Mouse (Mus musculus) gastrocnemius, postnatal 10 days (tissue): ENCODE results near the gene Klhl26. TPM values are rescaled to one million over a fixed set of nuclear protein-coding genes. Genes with fewer than 3 reads are reported as not detected.
A peak's percentile ranks its signal among the peaks of the same experiment; 100 is the strongest.

Source experiments
- DNase-seq: peaks from one replicate; pipeline ENCODE4 v3.0.0; 2021; ENCODE audit warnings: mixed read lengths
- total RNA-seq, 2 experiments: library from RNA; stranded (reverse); gene quantifications; 2 replicates each; pipeline ENCODE4 v1.2.3; 2021

The Klhl26 gene
- total RNA-seq, 2 experiments from 2014 or later = 6.3 to 7.4 TPM

DNA sequence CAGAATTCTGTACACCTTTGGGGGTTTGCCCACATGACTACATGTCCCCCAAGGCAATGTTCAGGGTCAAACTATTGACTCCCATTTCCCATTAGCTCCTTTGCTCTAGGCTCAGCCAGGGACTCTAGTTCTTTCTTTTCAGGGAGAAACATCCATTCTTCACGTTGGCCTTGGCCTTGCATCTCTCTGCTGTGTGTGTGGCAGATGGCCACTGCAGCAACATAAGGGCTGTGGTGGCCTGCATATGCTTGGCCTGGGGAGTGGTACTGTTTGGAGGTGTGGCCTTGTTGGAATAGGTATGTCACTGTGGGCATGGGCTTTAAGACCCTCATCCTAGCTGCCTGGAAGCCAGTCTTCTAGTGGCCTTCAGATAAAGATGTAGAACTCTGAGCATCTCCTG is 30.8 kb downstream of the Klhl26 start:
- DNase-seq = no peak

DNA sequence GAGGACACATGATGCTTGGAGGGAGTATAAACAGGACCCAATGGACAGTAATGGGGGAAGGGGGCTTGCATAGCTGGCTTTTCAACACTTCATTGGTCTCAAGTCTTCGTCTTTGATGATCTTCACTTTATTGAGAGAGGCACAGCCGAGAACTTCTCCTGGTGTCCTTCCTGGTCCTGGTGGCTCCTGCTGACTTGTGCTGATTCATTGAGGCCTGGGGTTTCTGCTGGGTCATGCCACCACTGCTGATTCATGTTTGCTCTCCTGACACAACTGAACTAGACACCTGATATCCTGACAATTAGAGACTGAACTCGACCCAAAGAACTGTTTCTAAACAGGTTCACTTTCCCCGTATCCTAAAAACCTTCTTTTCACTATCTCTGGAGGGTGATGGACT is 33.4 kb downstream of the Klhl26 start:
- DNase-seq = no peak

DNA sequence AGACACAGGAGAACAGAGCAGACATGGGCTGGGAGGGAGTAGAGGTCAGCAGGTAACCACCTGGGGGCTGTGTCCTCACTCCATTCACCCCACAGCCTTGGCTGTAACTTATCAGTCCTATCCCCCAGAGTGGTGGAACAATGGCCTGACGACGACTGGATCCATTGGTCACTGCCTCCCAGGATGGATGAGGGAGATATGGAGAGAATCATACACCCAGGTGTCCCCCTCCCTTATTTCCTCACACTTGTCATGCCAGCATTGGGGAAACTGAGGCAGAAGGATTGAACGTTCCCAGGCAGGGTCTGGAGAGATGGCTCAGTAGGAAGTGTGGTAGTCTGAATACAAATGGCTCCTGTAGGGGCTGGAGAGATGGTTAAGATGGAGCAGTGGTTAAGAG is 35.2 kb downstream of the Klhl26 start:
- no peak for DNase-seq

DNA sequence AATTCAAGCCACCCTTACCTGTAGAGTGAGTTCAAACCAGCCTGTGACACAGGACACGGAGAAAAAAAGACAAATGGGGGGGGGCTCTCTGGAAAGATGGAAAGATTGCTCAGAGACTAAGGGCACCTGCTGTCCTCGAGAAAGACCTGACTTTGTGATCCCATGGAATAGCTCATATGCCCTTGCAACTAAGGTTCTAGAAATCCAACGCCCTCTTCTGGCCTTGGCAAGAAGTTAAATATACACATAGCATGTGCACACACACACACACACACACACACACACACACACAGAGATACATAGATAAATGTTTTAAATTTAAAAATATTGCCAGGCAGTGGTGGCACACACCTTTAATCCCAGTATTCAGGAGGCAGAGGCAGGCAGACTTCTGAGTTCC is 36.5 kb downstream of the Klhl26 start:
- DNase-seq = no peak

DNA sequence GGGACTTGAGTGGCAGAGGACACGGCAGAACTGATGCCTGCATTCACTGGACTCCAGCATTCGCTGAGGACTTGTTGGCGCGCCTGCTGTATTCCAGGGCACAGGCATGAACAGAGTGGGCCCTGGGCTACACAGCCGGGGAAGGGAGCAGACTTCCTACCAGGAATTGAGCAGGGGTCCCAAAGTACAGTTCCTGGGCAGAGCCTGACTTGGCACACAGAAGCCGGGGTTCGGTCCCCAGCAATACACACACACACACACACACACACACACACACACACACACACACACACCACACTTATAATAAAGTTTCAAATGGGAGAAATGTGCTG is 37.0 kb downstream of the Klhl26 start:
- no peak for DNase-seq

DNA sequence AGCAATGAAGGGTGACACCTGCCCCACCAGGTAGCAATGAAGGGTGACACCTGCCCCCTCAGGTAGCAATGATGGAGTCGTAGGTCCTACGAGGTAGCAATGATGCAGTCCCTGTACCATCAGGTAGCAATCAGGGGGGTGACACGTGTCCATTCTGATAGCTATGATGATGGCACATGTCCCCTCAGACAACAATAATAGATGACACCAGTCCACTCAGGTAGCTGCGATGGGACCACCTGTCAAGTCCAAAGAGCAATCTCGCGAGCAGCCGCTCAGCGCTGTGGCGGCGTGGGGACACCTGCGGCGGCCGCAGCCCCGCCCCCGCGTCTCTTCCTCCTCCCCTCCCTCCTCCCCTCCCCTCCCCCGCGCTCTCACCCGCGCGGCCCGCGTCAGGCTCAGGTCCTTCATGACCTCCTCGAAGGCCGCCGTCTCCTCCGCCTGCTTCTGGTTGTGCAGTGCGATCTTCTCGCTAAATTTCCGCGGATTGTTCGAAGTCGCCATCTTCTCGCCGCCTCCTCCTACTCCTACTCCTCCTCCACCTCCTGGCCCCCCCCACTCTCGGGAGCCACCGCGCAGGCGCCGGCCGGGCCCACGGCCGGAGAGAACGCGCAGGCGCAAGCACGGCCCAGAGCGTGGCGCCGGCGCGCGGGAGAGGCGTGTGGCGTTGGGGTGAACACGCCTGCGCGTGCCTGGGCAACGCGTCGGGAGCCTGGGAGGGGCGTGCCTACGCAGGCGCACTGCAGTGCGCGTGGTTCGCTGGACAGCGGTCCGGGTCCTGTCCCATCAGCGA is 37.5 kb downstream of the Klhl26 start, which contains the start of gene Crtc1:
Gene Crtc1, minus strand, starts transcription at position 525 of the 793 bp plus-strand sequence.
- DNase-seq = peak; percentile 98

DNA sequence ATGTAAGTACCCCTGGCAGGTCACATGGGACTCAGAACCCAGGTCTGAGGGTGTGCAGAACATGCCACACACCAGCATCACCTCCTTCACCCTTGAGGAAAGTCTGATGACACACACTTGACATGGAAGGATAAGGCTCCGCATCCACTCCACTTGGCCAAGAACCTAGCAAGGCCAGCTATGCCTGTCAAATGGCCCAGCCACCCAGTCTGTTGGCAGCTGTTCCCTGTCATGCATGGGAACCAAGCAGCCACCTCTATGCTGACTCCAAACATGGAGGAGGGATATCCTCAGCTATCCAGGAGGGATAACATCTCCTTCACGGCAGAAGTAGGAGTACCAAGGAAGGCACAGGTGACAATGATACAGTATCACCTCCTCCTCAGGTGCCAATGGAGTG is 38.3 kb downstream of the Klhl26 start:
- no peak for DNase-seq

DNA sequence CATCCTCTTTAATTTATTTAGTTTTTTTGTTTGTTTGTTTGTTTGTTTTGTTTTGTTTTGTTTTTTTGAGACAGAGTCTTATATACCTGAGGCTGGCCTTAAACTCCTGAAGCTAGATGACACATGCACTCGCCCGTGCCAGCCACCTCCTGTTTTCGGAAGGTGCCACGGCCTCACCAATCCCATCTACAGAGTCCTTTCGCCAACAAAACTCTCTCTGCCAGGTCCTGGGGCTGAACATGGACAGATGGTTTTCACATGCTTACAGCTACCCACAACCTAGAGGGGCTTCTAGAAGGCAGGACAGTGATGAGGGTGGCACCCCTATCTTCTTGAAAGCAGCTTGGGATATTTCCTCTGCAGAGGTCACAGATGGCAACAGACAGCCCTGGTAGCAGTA is 41.6 kb downstream of the Klhl26 start:
- no peak for DNase-seq

DNA sequence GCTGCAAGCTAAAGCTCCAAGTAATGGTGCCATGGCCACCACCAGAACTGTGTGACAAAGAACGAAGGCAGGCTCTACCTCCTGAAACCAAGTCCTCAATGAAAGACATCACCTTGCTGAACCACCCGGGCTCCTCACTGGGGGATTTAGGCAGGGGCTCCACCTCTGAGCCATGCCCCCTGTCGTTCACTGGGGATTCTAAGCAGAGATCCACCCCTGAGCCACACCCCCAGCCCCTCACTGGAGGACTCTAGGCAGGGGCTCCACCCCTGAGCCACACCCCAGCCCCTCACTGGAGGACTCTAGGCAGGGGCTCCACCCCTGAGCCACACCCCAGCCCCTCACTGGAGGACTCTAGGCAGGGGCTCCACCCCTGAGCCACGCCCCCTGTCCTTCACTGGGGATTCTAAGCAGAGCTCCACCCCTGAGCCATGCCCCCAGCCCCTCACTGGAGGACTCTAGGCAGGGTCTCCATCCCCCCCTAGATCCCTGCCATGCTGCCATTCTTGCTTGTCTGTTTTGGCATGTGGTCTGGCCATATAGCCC is 43.7 kb downstream of the Klhl26 start:
- no peak for DNase-seq

DNA sequence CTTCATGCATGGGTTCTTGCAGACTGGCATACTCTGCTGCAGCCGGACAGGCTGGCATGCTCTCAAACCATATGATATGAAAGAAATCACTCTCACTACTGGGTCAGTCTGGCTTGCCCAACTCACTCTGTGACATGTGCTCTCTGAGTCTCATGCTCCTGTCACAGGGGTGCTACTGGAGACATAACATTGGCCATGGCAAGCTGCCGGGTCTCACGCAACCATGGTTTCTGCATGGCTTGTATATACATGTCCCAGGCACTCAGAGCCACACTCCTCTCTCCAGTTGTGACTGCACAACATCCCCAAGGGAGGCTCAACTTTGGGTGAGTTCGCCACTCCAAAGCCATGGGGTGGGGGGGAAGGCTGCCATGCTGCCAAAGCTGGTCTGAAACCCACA is 45.6 kb downstream of the Klhl26 start:
- no peak for DNase-seq

DNA sequence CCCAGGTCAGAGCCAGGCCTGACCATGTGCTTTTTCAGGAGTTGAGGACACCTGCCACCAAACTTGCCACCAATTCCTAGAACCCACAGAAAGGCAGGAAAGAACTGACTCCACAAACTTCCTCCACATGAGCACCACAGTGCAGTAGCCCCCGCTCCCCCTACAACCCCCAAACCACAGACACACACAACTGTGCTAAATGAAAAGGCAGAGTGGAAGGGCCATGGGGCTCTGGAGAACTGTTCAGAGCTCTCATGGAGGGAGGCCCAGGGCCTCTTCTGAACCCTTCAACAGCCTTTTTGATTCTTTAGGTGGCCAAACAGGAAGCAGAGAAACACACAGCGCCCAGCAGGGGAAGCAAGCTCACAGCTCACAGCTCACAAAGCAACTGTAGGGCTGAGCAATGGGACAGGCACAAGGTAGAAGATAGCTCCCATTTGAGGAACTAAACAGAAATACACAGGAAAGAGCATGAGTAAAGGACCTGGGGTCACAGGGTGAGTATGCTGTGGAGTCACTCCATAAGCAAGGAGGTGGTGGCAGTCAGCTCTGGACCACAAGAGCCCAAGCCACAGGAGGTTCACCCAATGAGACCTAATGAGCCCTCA is 50.4 kb downstream of the Klhl26 start:
- DNase-seq = no peak

DNA sequence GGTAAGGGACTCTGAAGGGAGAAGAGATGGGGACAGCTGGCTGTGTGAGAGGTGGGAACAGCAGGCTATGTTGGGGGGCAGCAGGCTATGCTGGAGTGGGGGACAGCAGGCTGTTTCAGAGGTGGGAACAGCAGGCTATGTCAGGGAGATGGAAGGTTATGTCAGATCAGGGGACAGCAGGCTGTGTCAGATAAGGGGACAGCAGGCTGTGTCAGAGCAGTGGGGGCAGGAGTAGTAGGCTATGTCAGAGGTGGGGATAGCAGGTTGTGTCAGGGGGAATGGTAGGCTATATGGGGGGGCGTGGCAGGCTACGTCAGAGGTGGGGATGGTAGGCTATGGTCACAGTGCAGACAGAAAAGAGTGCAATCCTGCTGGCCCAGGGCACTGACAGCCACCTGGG is 54.0 kb downstream of the Klhl26 start:
- DNase-seq = no peak

DNA sequence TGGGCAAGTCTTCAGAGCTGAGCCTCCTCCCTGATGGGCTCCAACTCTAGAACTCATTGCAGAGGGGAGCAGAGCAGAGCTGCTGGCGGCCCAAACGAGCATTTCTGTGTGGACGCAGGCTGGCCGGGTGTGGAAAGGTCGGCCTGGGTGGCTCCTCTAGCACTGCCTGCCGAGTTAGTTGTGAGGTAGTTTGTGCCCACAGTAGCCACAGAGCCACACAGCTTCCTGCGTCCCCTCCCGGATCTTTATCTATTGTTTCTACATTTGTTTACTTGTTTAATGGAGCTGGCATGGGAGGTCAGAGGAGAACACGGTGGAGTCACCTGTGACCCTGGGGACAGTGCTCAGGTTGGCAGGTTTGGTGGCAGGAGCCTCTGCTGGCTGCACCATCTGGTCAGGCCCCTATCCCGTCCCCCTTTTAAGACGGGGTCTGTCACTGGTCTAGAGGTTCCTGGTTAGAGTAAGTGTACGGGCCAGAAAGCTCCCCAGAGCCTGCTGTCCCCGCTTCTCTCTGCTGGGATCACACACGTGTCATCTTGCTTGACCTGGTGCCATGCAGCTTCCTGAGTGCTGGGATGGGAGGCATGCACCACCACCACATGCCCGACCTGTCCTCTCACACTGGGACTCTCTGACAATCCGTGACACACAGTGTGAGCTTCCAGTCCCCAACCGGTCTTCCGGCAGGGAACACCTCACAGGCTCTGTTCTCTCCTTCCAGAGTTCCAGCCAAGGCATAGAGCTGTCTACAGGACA is 55.2 kb downstream of the Klhl26 start:
- no peak for DNase-seq

DNA sequence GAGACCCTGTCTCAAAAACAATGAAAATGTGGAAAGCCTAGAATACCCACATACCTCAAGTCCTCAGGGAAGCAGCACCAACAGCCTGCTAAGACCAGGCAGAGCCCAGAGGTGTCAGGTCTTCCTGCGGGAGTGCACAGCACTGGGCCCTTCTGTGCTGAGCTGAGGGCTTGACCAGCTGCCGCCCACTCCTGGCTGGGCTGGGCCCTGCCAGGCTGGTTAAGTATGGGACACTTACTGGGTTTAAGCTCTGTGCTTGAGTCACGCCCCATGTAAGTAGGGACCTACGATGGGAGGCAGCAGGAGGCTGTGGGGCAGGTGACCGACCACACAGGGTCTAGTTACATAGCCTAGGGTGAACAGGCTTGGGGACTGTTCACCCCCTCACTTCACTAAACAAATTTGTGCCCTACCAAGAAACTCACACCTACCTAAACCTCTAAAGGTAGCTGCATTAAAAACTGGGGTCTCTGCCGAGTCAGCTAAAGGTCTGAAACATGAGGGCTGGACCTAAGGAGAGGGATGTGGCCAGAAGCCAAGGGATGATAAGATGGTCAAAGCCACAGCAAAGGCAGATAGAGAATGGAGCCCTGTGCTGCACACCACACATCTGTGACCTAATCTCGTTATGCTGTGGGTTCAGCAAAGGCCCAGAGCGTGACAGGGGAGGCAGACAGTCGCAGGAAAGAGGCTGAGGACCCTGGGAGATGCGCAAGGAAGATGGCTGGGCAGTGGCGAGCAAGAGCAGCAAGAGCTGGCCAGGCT is 56.7 kb downstream of the Klhl26 start:
- DNase-seq = no peak

DNA sequence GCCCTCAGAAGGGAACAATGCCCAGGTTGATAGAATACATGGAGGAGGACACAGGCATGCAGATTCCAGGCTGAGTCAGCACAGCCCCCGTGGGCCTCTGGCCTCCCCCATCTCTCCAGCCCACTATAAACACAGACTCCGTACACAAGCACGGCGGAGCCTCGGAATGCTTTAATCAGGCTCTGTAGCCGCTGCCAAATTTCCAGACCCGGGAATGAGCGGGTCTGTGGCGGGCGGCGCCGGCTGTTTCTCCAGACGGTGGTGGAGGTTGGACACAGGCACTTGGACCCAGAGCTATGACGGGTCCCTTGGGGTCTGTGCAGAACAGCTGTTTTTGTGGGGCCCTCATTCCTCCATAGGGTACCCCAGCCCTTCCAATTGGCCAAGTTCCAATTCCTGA is 57.8 kb downstream of the Klhl26 start:
- DNase-seq = no peak

DNA sequence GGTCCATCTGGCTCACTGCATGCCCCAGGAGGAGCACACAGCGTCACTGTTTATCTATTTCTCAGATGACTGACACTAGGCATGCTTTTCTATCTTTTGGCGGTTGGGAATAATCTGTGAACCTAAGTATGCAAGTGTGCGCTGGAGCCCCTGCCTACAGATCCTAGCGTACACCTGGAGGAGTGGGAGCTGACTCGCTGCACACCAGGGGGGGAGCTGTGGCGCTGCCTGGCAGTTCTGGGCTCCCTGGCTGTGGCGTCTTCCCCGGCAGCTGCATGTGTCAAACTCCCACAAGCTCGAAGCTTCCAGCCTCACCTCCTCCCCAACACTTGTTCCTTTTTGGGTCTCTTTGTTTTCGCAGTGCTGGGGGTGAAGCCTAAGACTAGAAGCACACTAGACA is 58.9 kb downstream of the Klhl26 start:
- DNase-seq = no peak

DNA sequence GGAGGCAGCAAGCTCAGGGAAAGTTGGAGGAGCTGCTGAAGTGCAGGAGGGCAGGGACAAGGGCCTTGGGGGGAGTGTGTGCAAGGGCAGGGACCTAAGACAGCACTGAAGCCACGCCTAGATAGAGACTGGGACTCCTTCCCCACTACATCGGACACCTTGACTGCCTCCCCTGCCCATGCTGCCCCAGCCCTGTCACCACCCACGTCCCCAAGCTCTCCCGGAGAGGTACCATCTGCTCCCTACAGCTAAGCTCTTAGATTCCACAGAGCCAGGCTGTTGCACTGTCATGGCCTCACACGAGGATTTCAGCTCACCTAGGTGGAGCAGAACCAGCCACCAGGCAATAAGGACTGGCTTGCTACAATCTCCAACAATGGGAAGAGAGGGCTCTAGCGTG is 59.8 kb downstream of the Klhl26 start:
- DNase-seq = no peak

DNA sequence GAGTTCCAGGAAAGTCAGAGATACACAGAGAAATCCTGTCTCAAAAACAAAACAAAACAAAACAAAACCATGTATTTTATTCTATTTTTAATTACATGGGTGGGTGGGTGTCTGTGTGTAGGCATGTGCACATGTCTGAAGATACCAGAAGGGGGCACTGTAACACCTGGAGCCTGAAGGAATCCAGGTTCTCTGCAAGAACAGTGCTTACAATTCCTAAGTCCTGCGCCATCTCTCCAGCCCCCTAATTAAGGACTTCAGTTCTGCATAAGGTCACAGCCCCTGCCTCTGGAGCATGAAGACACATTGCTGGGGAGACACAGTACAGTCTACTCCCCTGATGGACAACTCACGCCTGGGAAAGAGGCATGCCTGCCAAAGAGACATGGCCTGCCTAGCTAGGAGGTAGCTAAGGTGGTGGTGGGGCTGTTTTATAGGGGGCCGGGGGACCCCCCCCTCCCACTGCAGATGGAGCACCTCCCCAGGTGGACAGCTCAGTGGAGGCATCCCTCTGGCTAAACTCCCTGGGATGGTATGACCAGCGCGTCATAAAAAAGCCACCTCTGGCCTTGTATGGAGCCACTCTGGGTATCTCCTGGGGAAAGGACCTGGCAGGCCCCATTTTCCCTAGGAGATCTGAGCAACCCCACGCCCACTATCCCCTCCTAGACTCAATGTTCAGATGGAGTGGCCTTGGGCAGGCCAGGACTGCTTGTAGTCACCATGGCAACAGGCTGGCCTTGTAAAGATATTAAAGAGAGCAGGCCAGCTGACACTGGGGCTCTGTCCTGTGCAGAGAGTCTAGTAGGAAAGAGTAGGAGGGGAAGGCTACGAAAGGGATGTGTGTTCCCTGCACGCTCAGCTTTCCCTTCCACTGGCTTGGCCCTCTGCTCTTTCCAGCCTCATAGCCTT is 61.0 kb downstream of the Klhl26 start:
- no peak for DNase-seq

DNA sequence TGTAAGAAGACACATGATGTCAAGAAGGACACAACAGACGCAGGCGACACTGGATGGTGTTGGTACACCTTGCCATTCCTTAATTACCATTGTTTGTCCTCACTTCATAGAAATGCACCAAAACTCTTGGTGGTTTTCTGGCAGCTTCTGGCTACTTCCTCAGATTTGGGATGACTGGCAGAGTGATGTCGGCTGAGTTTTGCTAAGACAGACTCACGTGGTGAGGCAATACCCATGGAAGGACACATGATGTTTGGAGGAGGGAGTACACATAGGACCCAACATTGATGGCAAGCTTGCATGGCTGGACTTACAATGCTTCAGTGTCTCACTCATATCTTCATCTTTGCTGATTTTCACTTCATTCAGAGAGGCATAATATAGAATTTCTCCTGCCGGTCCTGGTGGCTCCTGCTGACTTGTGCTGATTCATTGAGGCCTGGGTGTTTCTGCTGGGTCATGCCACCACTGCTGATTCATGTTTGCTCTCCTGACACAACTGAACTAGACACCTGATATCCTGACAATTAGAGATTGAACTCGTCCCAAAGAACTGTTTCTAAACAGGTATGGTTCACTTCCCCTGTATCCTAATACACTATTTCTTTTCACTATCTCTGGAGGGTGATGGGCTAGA is 62.3 kb downstream of the Klhl26 start:
- no peak for DNase-seq

DNA sequence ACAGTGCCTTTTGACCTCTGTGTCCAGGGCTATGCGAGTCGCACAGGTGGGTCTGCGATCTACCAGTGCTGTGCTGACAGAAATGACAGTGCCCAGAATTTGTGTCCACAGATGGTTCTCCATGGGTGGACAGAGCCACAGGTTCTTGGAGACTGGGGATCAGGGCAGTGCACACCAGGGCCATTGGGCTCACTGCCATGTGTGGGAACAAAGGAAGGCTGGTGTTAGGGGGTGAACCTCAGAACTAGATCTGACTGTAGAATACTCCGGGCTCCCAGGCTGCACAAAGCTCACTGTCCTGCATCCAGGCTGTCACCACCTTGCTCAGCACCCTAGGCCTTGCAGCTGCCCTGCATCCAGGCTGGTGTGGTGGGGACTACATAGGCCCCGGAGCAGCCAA is 66.5 kb downstream of the Klhl26 start:
- DNase-seq = no peak

DNA sequence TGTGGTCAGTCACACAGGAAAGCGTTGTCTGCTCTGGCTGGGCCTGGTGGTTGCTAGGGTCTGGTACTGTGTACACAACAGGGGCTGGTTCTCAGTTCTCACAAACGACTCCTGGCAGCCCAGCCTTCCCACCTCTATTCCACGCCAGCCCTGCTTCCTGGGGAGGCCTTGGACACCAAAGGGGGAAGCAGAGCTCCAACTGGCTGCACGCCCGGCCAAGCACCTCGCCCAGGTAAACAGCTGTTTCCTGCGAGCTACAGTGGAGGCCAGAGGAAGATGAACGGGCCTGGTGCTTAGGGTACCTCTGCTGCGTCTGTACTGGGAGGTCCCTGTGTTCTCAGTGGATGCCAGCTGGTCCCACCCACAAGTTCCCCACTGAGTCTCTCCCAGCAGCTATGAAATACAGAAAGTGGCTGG is 67.3 kb downstream of the Klhl26 start:
- peak; percentile 32 for DNase-seq
